Mouse (Mus musculus): Measurements from ENCODE around the gene Pbx2. TPM values are rescaled to one million over a fixed set of nuclear protein-coding genes. Genes with fewer than 3 reads are reported as not detected.
A peak's percentile ranks its signal among the peaks of the same experiment; 100 is the strongest.
"Not testable (repeated sequence)": the region's sequence is repeated elsewhere in the genome, so short reads cannot be mapped to it uniquely, and the experiment has no call there.

Pbx2 gene
- total RNA-seq (2021) (10 to 100 TPM; 35.2 to 42.7 TPM), polyA plus RNA-seq (2012; rRNA removed) (43.4 and 45.6 TPM in 2 replicates)
- long read RNA-seq, transcript Pbx2-201 (9 exons, 3,068 nt) = major isoform, 17 of 23 reads
- long read RNA-seq, partial matches to known transcripts = 4 of 23 reads
- long read RNA-seq, other reads (novel, unspliced or antisense) = 1 of 23 reads

- no peak for DNase-seq
Observed at GRCm38 (mm10) chr17:34591029-34591993, at the start of gene Pbx2. Gene Pbx2 (plus strand): TSS chr17:34591266.

GRCm38 (mm10) chr17:34543567-34543966 lies 47.5 kb upstream of the Pbx2 start:
- DNase-seq = not testable (repeated sequence)

DNA sequence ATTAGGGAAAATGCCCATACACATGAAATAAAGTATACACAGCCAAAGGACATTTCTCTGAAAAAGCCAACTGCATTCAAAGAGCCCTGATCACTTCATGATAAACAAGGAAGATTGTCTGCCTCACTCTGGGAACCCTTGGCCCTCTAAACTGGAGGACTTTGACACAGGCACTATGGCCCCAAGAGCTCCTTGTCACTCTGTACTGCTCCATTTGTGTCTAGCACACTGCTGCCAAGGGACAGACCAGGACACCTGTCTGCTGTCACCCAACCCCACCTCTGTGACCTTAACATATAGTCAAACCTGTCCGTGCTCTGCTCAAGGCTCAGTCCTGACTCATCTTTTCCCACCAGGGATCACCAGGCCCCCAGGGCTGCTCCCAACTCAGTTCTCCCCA lies 44.3 kb upstream of the Pbx2 start:
- no peak for DNase-seq

GRCm38 (mm10) chr17:34547601-34548000 lies 43.5 kb upstream of the Pbx2 start:
- no peak for DNase-seq

- no peak for DNase-seq
Observed at GRCm38 (mm10) chr17:34549156-34549555, 41.9 kb upstream of the Pbx2 start.

GRCm38 (mm10) chr17:34549843-34550242 lies 41.2 kb upstream of the Pbx2 start:
- no peak for DNase-seq

DNA sequence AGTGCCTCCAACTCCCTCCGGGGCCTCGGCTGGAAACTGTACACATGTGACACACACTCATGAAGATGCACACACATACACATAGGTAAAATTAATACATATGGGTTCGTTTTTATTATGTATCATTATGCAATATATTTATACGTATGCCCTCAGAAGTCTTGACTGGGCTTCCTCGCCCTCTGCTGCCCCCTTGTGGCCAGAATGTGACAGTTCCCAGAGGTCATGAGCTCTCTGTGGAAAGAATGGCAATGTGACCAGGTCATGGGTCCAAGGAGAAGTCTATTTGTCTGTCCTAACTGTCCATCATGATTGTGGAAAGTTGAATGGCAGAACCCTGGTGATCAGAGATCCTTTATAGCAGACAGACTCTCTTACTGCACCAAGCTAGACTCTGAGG lies 35.6 kb upstream of the Pbx2 start:
- peak; percentile 82 for DNase-seq

GRCm38 (mm10) chr17:34556406-34556805 lies 34.7 kb upstream of the Pbx2 start:
- DNase-seq = peak; percentile 45

DNA sequence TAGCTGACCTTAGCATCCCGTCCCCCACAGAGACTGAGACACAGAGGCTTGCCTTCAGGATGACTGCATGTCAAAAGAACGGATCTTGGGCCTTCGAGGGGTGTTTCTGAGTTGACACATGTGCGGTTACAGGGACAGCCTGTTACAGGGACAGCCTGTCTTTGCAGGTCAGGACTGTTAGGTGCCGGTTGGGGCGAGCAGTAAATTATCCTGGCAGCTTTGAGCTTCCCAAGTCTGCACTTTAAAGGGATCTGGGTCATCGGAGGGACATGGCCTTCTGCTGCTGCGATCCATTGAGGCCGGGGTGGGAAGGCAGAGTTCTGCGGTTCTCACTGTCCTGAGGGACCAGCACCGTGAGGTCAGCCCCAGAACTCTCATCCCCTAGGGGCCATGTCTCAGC lies 33.7 kb upstream of the Pbx2 start:
- DNase-seq = no peak

DNA sequence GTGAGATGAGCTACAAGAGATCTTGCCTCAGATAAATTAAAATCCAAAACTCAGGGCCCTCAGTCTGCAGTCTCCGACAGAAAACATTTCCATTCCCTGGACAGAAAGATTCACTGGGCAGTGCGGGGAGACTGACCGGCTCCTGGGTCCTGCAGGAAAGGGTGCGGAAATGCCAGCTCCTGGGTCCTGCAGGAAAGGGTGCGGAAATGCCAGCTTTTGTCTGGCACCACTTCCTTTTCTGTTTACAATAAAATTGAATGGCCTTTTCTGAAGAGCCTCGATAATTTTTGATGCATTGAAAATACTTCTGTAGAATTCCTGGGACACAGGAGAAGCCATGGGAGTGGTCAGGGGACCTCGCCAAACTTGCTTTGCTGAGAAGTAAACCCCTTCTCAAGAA lies 31.9 kb upstream of the Pbx2 start:
- DNase-seq = no peak

DNA sequence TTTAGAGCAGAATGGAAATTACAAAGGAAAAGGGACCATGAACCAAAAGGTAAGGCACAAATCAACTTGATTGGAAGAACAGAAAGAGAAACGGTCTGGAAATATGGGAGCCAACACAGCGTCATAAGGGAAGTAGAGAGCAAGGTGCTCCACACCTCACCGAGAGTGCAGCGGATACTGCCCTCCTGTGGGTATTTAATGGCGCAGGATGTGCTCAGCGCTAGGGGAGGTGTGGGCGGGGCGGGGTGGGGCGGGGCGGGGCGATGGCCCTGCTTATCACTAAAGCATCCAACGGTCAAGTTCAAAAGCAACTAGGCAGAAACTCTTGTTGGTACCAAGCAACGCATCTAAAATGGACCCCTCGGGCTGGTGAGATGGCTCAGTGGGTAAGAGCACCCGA lies 31.2 kb upstream of the Pbx2 start:
- DNase-seq = no peak

DNA sequence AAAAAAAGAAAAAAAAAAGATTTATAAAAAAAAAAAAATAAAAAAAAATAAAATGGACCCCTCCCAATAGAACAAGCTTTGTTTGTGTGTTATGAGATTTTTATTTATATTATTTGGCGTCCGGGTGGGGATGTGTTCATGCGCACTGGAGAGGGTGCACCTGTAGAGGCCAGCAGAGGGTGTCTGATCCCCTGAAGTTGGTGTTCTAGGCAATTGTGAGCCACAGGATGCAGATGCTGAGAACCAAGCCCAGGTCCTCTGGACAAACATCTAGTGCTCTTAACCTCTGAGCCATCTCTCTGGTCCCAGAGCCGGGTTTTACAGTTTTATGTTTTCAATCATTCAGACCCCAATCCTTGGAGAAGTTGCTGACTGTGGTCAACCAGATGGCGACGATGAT lies 30.6 kb upstream of the Pbx2 start:
- DNase-seq = no peak

DNA sequence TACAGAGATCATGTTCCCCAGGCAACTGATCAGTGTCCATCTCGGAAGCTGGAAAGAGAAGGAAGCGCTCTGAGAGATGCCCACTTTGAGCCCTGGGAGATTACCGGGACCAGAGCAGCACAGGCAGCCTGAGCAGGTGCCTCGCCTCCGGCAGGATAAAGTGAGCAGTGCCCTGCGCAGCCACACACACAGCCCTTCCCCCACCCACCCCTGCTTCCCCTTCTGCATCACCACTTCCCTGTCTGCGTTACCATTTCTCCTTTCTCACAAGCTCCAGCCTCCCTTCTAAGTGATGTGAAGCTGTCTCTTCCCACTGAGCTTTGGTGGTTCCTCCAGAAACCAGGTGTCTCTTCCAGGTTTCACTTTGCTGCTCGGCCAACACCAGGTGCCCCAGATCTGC lies 29.9 kb upstream of the Pbx2 start:
- DNase-seq = no peak

DNA sequence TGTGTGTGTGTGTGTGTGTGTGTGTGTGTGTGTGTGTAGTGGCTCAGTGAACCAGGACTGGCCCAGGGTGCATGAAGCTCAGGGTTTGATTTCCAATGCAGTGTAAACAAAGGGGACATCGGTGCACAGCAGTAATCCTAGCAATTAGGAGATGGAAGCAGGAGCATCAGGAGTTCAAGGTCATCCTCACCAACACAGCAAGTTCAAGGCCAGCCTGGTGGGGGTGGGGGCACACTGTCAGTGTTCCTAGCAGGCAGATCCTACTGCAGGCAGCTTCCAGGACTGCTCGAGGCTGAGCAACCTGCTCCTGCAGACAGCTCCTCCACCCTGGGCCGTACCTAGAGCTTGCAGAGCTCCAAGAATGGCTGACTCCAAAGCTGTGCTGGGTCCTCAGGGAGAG lies 28.5 kb upstream of the Pbx2 start:
- no peak for DNase-seq

DNA sequence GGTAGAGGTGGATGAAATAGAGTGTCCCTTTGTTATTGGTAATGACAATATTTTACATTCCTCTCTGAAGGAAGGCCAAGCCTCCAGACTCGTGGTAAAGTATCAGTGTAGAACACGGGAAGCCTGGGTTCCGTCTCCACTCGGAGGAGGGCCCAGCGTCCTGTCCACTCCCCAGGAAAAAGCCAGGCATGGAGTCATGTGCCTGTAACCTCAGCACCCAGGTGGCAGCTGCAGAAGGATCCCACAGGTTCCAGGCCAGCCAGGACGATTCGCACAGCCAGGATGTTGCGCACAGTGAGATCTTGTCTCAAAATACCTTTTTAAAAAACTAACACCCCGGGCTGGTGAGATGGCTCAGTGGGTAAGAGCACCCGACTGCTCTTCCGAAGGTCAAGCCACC lies 27.7 kb upstream of the Pbx2 start:
- DNase-seq = no peak

GRCm38 (mm10) chr17:34564003-34564421 lies 27.1 kb upstream of the Pbx2 start, which contains the start of gene Notch4:
Gene Notch4 (plus strand): TSS chr17:34564268.
- peak; percentile 66 for DNase-seq

DNA sequence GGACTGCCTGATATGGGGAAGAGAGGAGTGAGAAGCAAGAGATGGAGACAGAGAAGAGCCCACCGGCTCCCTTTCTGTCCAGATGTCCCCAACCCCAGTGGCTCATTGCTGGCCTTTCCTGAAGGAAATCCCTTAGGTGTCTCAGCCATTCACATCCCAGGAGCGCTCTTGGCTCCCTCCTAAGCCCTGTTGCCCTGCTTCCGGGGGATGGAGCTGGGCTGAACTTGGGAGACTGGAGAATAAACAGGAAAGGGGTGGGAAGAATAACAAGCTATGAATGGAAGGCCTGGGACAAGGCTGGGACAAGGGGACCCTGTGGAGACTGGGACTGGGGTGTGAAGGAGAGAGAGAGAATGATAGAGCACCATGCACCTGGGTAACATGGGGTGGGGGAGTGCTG lies 26.3 kb upstream of the Pbx2 start:
- DNase-seq = peak; percentile 49

GRCm38 (mm10) chr17:34567311-34567710 lies 23.8 kb upstream of the Pbx2 start:
- DNase-seq = no peak

GRCm38 (mm10) chr17:34568421-34568820 lies 22.6 kb upstream of the Pbx2 start:
- DNase-seq = no peak

DNA sequence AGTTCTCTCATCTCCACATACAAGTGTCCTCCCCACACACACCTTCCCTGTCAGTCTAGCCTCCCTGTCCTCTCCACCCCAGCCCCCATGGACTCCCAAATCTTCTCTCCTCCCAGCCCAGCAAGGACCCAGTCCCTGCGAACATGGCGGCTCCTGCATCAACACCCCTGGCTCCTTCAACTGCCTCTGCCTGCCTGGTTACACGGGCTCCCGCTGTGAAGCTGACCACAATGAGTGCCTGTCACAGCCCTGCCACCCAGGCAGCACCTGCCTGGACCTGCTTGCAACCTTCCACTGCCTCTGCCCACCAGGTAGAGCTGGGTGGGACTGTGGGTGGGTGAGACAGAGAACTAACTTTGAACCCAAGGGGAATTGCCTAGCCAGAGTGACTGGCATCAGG lies 21.1 kb upstream of the Pbx2 start:
- DNase-seq = no peak

DNA sequence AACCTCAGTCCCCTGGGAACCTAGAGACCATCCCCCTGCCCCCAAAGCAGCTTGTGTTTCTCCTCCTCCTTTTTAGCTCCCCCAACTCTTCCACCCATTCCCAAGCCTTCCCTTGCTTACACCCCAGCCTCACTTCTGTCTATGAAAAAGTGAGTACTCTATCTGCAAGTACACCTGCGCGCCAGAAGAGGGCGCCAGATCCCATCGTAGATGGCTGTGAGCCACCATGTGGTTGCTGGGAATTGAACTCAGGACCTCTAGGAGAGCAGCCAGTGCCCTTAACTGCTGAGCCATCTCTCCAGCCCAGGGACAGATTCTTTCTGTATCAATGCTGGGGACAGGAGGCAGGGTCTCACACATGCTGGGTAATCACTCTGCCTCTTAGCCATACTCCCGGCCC lies 19.2 kb upstream of the Pbx2 start:
- DNase-seq = no peak

DNA sequence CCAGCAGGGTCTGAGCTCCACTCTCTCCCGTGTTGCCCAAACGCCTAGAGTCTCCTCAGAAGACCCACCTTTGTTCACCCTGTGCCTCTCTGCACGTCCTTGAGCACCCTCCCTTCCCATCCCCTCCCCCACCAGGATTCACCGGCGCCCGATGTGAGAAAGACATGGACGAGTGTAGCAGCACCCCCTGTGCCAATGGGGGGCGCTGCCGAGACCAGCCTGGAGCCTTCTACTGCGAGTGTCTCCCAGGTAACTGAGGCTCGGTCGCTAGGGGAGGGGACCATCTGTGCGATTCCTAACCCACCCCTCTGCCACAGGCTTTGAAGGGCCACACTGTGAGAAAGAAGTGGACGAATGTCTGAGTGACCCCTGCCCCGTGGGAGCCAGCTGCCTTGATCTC lies 18.7 kb upstream of the Pbx2 start:
- DNase-seq = no peak

GRCm38 (mm10) chr17:34576577-34576976 lies 14.5 kb upstream of the Pbx2 start:
- no peak for DNase-seq

DNA sequence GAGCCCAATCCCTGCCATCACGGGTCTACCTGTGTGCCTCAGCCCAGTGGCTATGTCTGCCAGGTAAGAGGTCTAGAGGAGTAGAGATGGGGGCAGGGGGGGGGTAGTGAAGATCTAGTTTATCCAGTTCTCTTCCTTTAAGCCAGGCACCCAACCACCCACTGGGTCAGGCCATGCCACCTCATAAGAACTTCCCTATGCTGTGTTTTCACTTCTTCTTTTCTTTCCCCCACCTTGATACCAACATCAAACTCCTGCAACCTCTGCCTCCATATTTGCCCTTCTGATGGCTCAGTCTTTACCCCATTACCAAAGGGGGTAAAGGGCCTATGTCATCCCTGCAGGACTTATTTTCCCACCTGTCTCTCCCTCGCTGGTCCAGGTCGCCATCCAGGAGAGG lies 13.0 kb upstream of the Pbx2 start:
- no peak for DNase-seq
